Mouse (Mus musculus): Measurements from ENCODE around the gene Zfp651. TPM values are rescaled to one million over a fixed set of nuclear protein-coding genes. Genes with fewer than 3 reads are reported as not detected.

The Zfp651 gene
- polyA plus RNA-seq (2015; fragmentation: Nextera tagmentation; extraction: Ambion mirVana): 16.4 and 20.4 TPM in 2 replicates

GRCm38 (mm10) chr9:121759091-121760081 lies at the start of gene Zfp651:
Gene Zfp651, plus strand, starts transcription at chr9:121759330.
- peak within 1 kb of the TSS; percentile 65 for H3K27ac ChIP-seq (ENCODE audit: low read length)
- peak; percentile 86 for ATAC-seq
- peak within 1 kb of the TSS; percentile 94 for H3K4me3 ChIP-seq (replicated peaks; ENCODE audit: low read length)
- peaks cover 27% of the 10 kb centered on the region for H3K4me1 ChIP-seq (replicated peaks; ENCODE audit: control insufficient read depth, insufficient read depth, low read length)
- H3K27me3 ChIP-seq (replicated peaks; ENCODE audit: control insufficient read depth, insufficient read depth, low read length): no peaks in the 10 kb centered on the region
- peak within 1 kb of the TSS; percentile 88 for H3K4me2 ChIP-seq (ENCODE audit: low read length)
- peaks cover 20% of the 10 kb centered on the region for H3K36me3 ChIP-seq (ENCODE audit: control insufficient read depth, insufficient read depth)
- H3K9me3 ChIP-seq (ENCODE audit: control insufficient read depth, low read length): no peaks in the 10 kb centered on the region
- H3K9ac ChIP-seq (replicated peaks; ENCODE audit: low read depth, low read length): peak within 1 kb of the TSS; percentile 92
- WGBS: under 1% methylated on average over 87 of the region's 97 CpGs

GRCm38 (mm10) chr9:121709898-121710583 lies 49.1 kb upstream of the Zfp651 start, which contains the start of gene Ss18l2:
Gene Ss18l2, plus strand, starts transcription at chr9:121710329.
- Histone ChIP-seq H3K36me3 (ENCODE audit: control insufficient read depth, insufficient read depth) (peaks cover 8% of the 10 kb centered on the region), H3K4me2 (ENCODE audit: low read length) (peak within 1 kb of the TSS; percentile 97), H3K9ac (replicated peaks; ENCODE audit: low read depth, low read length) (peak within 1 kb of the TSS; percentile 95), H3K27me3 (replicated peaks; ENCODE audit: control insufficient read depth, insufficient read depth, low read length) (no peaks in the 10 kb centered on the region), H3K4me1 (replicated peaks; ENCODE audit: control insufficient read depth, insufficient read depth, low read length) (peaks cover 27% of the 10 kb centered on the region), H3K4me3 (replicated peaks; ENCODE audit: low read length) (peak within 1 kb of the TSS; percentile 96), H3K9me3 (ENCODE audit: control insufficient read depth, low read length) (no peaks in the 10 kb centered on the region), H3K27ac (ENCODE audit: low read length) (peak within 1 kb of the TSS; percentile 92)
- peak; percentile 98 for ATAC-seq
- 5% methylated on average over 37 of the region's 37 CpGs for WGBS

GRCm38 (mm10) chr9:121710584-121710975 lies 48.5 kb upstream of the Zfp651 start:
- H3K27me3 ChIP-seq (replicated peaks; ENCODE audit: control insufficient read depth, insufficient read depth, low read length): no peaks in the 10 kb centered on the region
- H3K27ac ChIP-seq (ENCODE audit: low read length): peak overlapping the region; percentile 92
- peaks cover 22% of the 10 kb centered on the region for H3K4me1 ChIP-seq (replicated peaks; ENCODE audit: control insufficient read depth, insufficient read depth, low read length)
- peak overlapping the region; percentile 95 for H3K9ac ChIP-seq (replicated peaks; ENCODE audit: low read depth, low read length)
- peak; percentile 11 for ATAC-seq
- H3K4me3 ChIP-seq (replicated peaks; ENCODE audit: low read length): peak overlapping the region; percentile 96
- 0% methylated on average over 18 of the region's 18 CpGs for WGBS
- peaks cover 8% of the 10 kb centered on the region for H3K36me3 ChIP-seq (ENCODE audit: control insufficient read depth, insufficient read depth)
- H3K4me2 ChIP-seq (ENCODE audit: low read length): peak overlapping the region; percentile 97
- H3K9me3 ChIP-seq (ENCODE audit: control insufficient read depth, low read length): no peaks in the 10 kb centered on the region

- Histone ChIP-seq H3K9ac (replicated peaks; ENCODE audit: low read depth, low read length) (no peak overlapping the region), H3K27ac (ENCODE audit: low read length) (no peak overlapping the region), H3K4me2 (ENCODE audit: low read length) (no peak overlapping the region), H3K4me1 (replicated peaks; ENCODE audit: control insufficient read depth, insufficient read depth, low read length) (peaks cover 19% of the 10 kb centered on the region), H3K27me3 (replicated peaks; ENCODE audit: control insufficient read depth, insufficient read depth, low read length) (no peaks in the 10 kb centered on the region), H3K9me3 (ENCODE audit: control insufficient read depth, low read length) (no peaks in the 10 kb centered on the region), H3K4me3 (replicated peaks; ENCODE audit: low read length) (no peak overlapping the region), H3K36me3 (ENCODE audit: control insufficient read depth, insufficient read depth) (peaks cover 10% of the 10 kb centered on the region)
- WGBS: 75% methylated on average over 2 of the region's 2 CpGs
- no peak for ATAC-seq
Measured at GRCm38 (mm10) chr9:121717048-121717447, 42.1 kb upstream of the Zfp651 start.

GRCm38 (mm10) chr9:121718070-121718705 lies 40.9 kb upstream of the Zfp651 start:
- 70% methylated on average over 15 of the region's 15 CpGs for WGBS
- peaks cover 4% of the 10 kb centered on the region for H3K36me3 ChIP-seq (ENCODE audit: control insufficient read depth, insufficient read depth)
- peaks cover 18% of the 10 kb centered on the region for H3K4me1 ChIP-seq (replicated peaks; ENCODE audit: control insufficient read depth, insufficient read depth, low read length)
- peak overlapping the region; percentile 91 for H3K4me3 ChIP-seq (replicated peaks; ENCODE audit: low read length)
- H3K27me3 ChIP-seq (replicated peaks; ENCODE audit: control insufficient read depth, insufficient read depth, low read length): no peaks in the 10 kb centered on the region
- no peaks in the 10 kb centered on the region for H3K9me3 ChIP-seq (ENCODE audit: control insufficient read depth, low read length)
- peak overlapping the region; percentile 67 for H3K9ac ChIP-seq (replicated peaks; ENCODE audit: low read depth, low read length)
- H3K27ac ChIP-seq (ENCODE audit: low read length): peak overlapping the region; percentile 88
- ATAC-seq: no peak
- peak overlapping the region; percentile 79 for H3K4me2 ChIP-seq (ENCODE audit: low read length)

GRCm38 (mm10) chr9:121718792-121719318 lies 40.3 kb upstream of the Zfp651 start, which contains the start of gene Nktr:
Gene Nktr, plus strand, starts transcription at chr9:121719169.
- peak within 1 kb of the TSS; percentile 91 for H3K4me3 ChIP-seq (replicated peaks; ENCODE audit: low read length)
- H3K4me1 ChIP-seq (replicated peaks; ENCODE audit: control insufficient read depth, insufficient read depth, low read length): peaks cover 18% of the 10 kb centered on the region
- WGBS: under 1% methylated on average over 56 of the region's 61 CpGs
- peak within 1 kb of the TSS; percentile 96 for H3K4me2 ChIP-seq (ENCODE audit: low read length)
- H3K36me3 ChIP-seq (ENCODE audit: control insufficient read depth, insufficient read depth): peaks cover 2% of the 10 kb centered on the region; the same call in 1 of the 2 replicates
- peak within 1 kb of the TSS; percentile 88 for H3K27ac ChIP-seq (ENCODE audit: low read length)
- peak; percentile 99 for ATAC-seq
- no peaks in the 10 kb centered on the region for H3K27me3 ChIP-seq (replicated peaks; ENCODE audit: control insufficient read depth, insufficient read depth, low read length)
- peak within 1 kb of the TSS; percentile 87 for H3K9ac ChIP-seq (replicated peaks; ENCODE audit: low read depth, low read length)
- no peaks in the 10 kb centered on the region for H3K9me3 ChIP-seq (ENCODE audit: control insufficient read depth, low read length)

- peak; percentile 55; the same call in 1 of the 2 replicates for ATAC-seq
Measured at GRCm38 (mm10) chr9:121719347-121720331, 39.5 kb upstream of the Zfp651 start.

GRCm38 (mm10) chr9:121740490-121740889 lies 18.6 kb upstream of the Zfp651 start:
- Histone ChIP-seq H3K9me3 (ENCODE audit: control insufficient read depth, low read length) (no peaks in the 10 kb centered on the region), H3K4me3 (replicated peaks; ENCODE audit: low read length) (no peak overlapping the region), H3K36me3 (ENCODE audit: control insufficient read depth, insufficient read depth) (peaks cover 20% of the 10 kb centered on the region), H3K27ac (ENCODE audit: low read length) (no peak overlapping the region), H3K9ac (replicated peaks; ENCODE audit: low read depth, low read length) (no peak overlapping the region), H3K27me3 (replicated peaks; ENCODE audit: control insufficient read depth, insufficient read depth, low read length) (no peaks in the 10 kb centered on the region), H3K4me2 (ENCODE audit: low read length) (no peak overlapping the region), H3K4me1 (replicated peaks; ENCODE audit: control insufficient read depth, insufficient read depth, low read length) (no peaks in the 10 kb centered on the region)
- 91% methylated on average over 6 of the region's 6 CpGs for WGBS
- no peak for ATAC-seq

More at GRCm38 (mm10) chr9:121719347-121720331, 39.5 kb upstream of the Zfp651 start:
- under 1% methylated on average over 69 of the region's 87 CpGs for WGBS
- H3K4me3 ChIP-seq (replicated peaks; ENCODE audit: low read length): peak overlapping the region; percentile 91
- H3K9me3 ChIP-seq (ENCODE audit: control insufficient read depth, low read length): no peaks in the 10 kb centered on the region
- peak overlapping the region; percentile 96 for H3K4me2 ChIP-seq (ENCODE audit: low read length)
- no peaks in the 10 kb centered on the region for H3K27me3 ChIP-seq (replicated peaks; ENCODE audit: control insufficient read depth, insufficient read depth, low read length)
- peak overlapping the region; percentile 87 for H3K9ac ChIP-seq (replicated peaks; ENCODE audit: low read depth, low read length)
- peak overlapping the region; percentile 82 for H3K27ac ChIP-seq (ENCODE audit: low read length)
- peaks cover 18% of the 10 kb centered on the region for H3K4me1 ChIP-seq (replicated peaks; ENCODE audit: control insufficient read depth, insufficient read depth, low read length)
- H3K36me3 ChIP-seq (ENCODE audit: control insufficient read depth, insufficient read depth): peaks cover 2% of the 10 kb centered on the region; the same call in 1 of the 2 replicates
